Mouse (Mus musculus) common myeloid progenitor, adult 5-6 weeks (primary cell): ENCODE data around the gene Slc48a1. TPM values are rescaled to one million over a fixed set of nuclear protein-coding genes. Genes with fewer than 3 reads are reported as not detected.
A peak's percentile ranks its signal among the peaks of the same experiment; 100 is the strongest.

Source experiments
- ATAC-seq: replicated peaks from 2 replicates; pipeline ENCODE4 v1.8.0; 2016; ENCODE audit warnings: low read depth, mild to moderate bottlenecking, moderate TSS enrichment, inconsistent platforms; ENCODE audit not compliant: poor library complexity, severe bottlenecking
- total RNA-seq: library from RNA; stranded (forward); fragments of 200-1000, 187-1606 nt; gene quantifications from 2 replicates; pipeline ENCODE4 v1.2.3, GENCODE M21; 2017

Gene Slc48a1
- total RNA-seq, 1 experiment from 2014 or later = 57.2 TPM

GRCm38 (mm10) chr15:97751676-97752075 is 26.6 kb upstream of the Slc48a1 start:
- ATAC-seq = no peak

- ATAC-seq = no peak
Measured at GRCm38 (mm10) chr15:97752491-97752890, 25.8 kb upstream of the Slc48a1 start.

- no peak for ATAC-seq
Measured at GRCm38 (mm10) chr15:97754476-97754875, 23.8 kb upstream of the Slc48a1 start.

GRCm38 (mm10) chr15:97755361-97755760 is 23.0 kb upstream of the Slc48a1 start:
- ATAC-seq = no peak

- peak; percentile 52 for ATAC-seq
Measured at GRCm38 (mm10) chr15:97760006-97760405, 18.3 kb upstream of the Slc48a1 start.

GRCm38 (mm10) chr15:97760952-97761351 is 17.4 kb upstream of the Slc48a1 start:
- ATAC-seq = no peak

- no peak for ATAC-seq
Measured at GRCm38 (mm10) chr15:97761438-97761837, 16.9 kb upstream of the Slc48a1 start.

GRCm38 (mm10) chr15:97762733-97763132 is 15.6 kb upstream of the Slc48a1 start:
- ATAC-seq = no peak

- no peak for ATAC-seq
Measured at GRCm38 (mm10) chr15:97763256-97764049, 14.9 kb upstream of the Slc48a1 start.

- no peak for ATAC-seq
Measured at GRCm38 (mm10) chr15:97764532-97764931, 13.8 kb upstream of the Slc48a1 start.

- no peak for ATAC-seq
Measured at GRCm38 (mm10) chr15:97765090-97765794, 13.1 kb upstream of the Slc48a1 start.

GRCm38 (mm10) chr15:97766194-97766593 is 12.1 kb upstream of the Slc48a1 start:
- ATAC-seq = no peak

GRCm38 (mm10) chr15:97766594-97767279 is 11.6 kb upstream of the Slc48a1 start:
- ATAC-seq = no peak

GRCm38 (mm10) chr15:97767280-97768186 is 10.8 kb upstream of the Slc48a1 start, which contains the start of gene Rapgef3:
Gene Rapgef3, minus strand, starts transcription at chr15:97767972.
- peak; percentile 91 for ATAC-seq

- ATAC-seq = peak; percentile 23; the same call in 1 of the 2 replicates
Measured at GRCm38 (mm10) chr15:97768192-97768591, 10.1 kb upstream of the Slc48a1 start.

GRCm38 (mm10) chr15:97770280-97770679 is 8.0 kb upstream of the Slc48a1 start:
- no peak for ATAC-seq

- ATAC-seq = no peak
Measured at GRCm38 (mm10) chr15:97773108-97773507, 5.2 kb upstream of the Slc48a1 start.

GRCm38 (mm10) chr15:97773961-97774370 is 4.4 kb upstream of the Slc48a1 start:
- ATAC-seq = no peak

- peak; percentile 81 for ATAC-seq
Measured at GRCm38 (mm10) chr15:97776514-97776913, 1.8 kb upstream of the Slc48a1 start.

GRCm38 (mm10) chr15:97776919-97777318 is 1.4 kb upstream of the Slc48a1 start:
- no peak for ATAC-seq
